Mouse (Mus musculus) cerebellum, postnatal 25 days (tissue): Measurements from ENCODE around the gene Smok2b.
"Not testable (repeated sequence)": the region's sequence is repeated elsewhere in the genome, so short reads cannot be mapped to it uniquely, and the experiment has no call there.

ENCODE experiments used
- DNase-seq, 2 experiments: peaks; one replicate each; pipeline ENCODE4 v3.0.0; 2021; ENCODE audit warnings: mixed read lengths in 2 of 2

The Smok2b gene

DNA sequence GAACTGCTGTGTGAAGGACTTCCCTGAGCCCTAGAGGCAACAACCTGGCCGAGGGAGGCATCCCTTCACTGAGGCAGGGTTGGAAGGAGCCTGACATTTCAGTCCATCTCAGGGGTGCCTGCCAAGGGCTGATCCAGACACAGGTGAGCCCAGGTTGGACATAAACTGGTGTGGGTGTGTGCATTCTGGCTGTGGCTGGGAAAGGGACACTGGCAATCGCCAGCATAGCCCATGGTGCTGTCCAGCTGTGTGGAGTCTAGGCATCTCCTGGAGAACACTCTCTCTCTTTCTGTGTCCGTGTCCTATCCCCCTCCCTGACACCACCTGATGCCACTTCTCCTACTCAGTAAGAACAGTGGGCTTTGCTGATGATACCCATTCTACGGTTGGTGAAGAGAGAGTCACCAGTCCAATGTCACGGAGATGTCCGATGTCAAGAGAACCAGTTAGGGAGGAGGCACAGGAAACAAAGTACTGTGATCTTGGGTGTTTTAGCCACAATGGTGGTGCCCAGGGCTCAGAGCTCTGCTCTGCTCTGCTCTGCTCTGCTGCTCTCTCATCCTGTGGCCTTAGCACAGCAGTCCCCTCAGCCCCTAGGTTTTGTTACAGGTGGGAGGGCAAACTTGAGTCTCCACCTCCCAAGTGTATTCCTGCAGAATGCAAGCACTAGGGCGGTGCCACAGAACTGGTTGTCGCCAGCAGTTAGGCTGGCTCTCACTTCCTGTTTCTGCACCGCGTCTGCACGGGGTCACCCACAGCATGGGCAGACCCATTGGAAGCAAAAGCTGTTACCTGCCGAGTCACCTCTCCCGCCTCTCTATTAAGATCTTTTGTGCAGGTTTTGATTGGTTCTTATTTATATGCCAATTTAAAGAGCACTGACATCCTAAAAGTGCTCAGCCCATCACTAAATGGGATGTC lies 11.0 kb downstream of the Smok2b start:
- DNase-seq, result not testable (repeated sequence)

DNA sequence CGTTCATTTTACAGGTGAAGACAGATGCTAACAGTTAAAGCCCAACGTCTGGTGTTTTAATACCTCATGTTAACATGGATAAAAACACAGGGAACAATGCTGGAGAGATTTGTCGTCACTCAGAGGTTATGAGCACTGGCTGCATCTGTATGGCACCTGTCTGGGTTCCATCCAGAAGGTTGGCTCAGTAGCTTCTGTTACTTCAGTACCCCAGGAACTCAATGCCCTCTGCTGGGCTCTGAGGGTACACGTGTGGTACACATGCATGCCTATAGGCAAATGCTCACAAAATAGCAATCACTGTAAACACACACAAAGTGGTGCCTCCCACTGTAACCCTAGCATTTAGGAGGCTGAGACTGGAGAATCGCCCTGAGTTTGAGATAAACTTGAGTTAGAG lies 24.7 kb downstream of the Smok2b start:
- not testable (repeated sequence) for DNase-seq
